Mouse (Mus musculus) adipocyte (in vitro differentiated cells): ENCODE results near the gene Nap1l3.

Experiments used
- DNase-seq: peaks from one replicate; pipeline ENCODE4 v3.0.0-alpha.2; 2016; ENCODE audit warnings: low spot score

The Nap1l3 gene

GRCm38 (mm10) chrX:122396781-122397581 lies at the start of gene Nap1l3:
Nap1l3 (minus strand) TSS chrX:122397401.
- DNase-seq = peak; percentile 11

- DNase-seq = no peak
These were observed 451 bp upstream of the Nap1l3 start for GRCm38 (mm10) chrX:122397652-122398051.
